Mouse (Mus musculus) bone marrow, adult 2 months (tissue): ENCODE data around the gene Lasp1. TPM values are rescaled to one million over a fixed set of nuclear protein-coding genes. Genes with fewer than 3 reads are reported as not detected.

ENCODE experiments used
- H3K27ac ChIP-seq: fragments of 200-500 bp; 2 replicates; pipeline ENCODE4 v1.5.1; 2012; ENCODE audit warnings: low read depth, mild to moderate bottlenecking, control low read depth, inconsistent platforms, low read length; ENCODE audit not compliant: control insufficient read depth, poor library complexity, insufficient read depth
- H3K4me1 ChIP-seq: fragments of 200-500 bp; 2 replicates; pipeline ENCODE4 v1.6.1; 2011; ENCODE audit warnings: low read length; ENCODE audit not compliant: control insufficient read depth, insufficient read depth
- H3K4me3 ChIP-seq: fragments of 200-500 bp; replicated peaks from 2 replicates; pipeline ENCODE3; 2011; ENCODE audit warnings: mild to moderate bottlenecking, low read depth, low read length, control low read depth; ENCODE audit not compliant: control insufficient read depth
- CTCF ChIP-seq: fragments of 200-500 bp; IDR thresholded peaks from 2 replicates; pipeline ENCODE4 v1.5.1; 2011; ENCODE audit warnings: low read length, control low read depth; ENCODE audit not compliant: control insufficient read depth, insufficient read depth
- POLR2A ChIP-seq: fragments of 200-500 bp; IDR thresholded peaks from 2 replicates; pipeline ENCODE4 v1.6.1; 2011; ENCODE audit warnings: low read depth, mild to moderate bottlenecking, control low read depth, low read length, borderline replicate concordance; ENCODE audit not compliant: control insufficient read depth
- WGBS: fragments of 180-500 bp; shearing (Covaris S2); methylation state at CpG from one replicate; pipeline ENCODE4 v1.1.7; 2018; 5-methylcytosine and 5-hydroxymethylcytosine counted together
- polyA plus RNA-seq: library from polyadenylated mRNA; stranded (reverse); fragments of >200 nt; gene quantifications from 2 replicates; pipeline ENCODE4 v1.2.4, GENCODE M21; 2011; ENCODE audit warnings: low replicate concordance; ENCODE audit not compliant: missing spikeins, insufficient read depth, insufficient read length

The Lasp1 gene
- polyA plus RNA-seq, 1 experiment = 99.2 TPM

DNA sequence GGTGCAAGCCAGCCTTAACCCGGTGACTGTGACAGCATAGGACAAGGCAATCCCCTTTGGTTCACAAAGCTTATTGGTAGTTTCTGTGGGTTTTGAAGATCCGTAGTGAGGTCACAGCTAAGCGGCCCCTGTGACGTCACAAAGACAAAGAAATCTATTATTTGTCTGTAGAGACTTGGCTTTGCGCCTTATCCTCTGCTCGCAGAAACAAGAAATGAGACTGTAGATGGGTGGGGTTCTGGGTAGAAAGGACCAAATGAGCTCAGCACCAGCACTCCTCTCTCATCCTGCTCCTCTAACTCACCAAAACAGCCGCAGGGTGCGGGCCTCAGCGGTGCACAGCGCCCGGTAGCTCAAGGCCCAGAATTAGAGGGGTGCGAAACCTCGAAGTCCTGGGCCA is 23.6 kb upstream of the Lasp1 start:
- H3K4me3 ChIP-seq = no peak overlapping the region
- WGBS = 84% methylated on average over 13 of the region's 13 CpGs
- TF ChIP-seq POLR2A (no peak), CTCF (no peak)
- no peaks in the 10 kb centered on the region for H3K4me1 ChIP-seq
- no peak overlapping the region for H3K27ac ChIP-seq

DNA sequence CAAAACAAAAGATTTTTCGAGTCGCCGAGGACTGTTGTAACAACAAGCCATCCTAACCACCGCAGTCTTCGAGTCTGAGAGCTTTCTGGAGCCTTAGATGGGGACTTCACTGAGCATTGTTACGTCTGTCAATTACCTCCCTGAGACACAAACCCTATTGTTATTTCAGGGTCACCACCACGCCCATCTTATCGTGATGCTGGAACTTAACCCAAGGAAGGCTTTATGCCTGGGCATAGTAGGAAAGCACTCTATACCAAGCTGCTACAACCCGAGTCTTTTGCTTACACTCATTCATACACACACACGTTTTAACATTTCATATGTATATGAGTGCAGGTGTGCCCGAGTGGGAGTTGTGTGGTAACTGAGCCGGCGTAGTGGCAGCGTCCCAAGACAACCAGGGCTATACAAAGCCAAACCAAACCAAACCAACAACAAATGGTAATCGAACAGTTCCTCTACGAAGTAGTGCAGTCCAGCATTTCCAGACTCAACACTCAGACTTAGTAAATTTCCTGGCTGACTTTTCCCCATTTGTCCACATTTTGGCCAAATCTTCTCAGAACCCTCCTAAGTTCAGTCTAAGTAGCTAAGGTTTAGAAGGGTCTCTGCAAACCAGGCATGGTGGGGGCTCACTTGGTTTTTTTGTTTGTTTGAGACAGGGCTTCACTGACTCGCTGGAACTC is 22.8 kb upstream of the Lasp1 start, which contains the start of gene 1700001P01Rik:
TSS of gene 1700001P01Rik (minus strand) at position 111 of the 689 bp plus-strand sequence.
- H3K27ac ChIP-seq = no peak within 1 kb of the TSS
- no peak for TF ChIP-seq POLR2A
- TF ChIP-seq CTCF = no peak
- H3K4me3 ChIP-seq = no peak within 1 kb of the TSS
- WGBS = 74% methylated on average over 17 of the region's 17 CpGs
- no peaks in the 10 kb centered on the region for H3K4me1 ChIP-seq

DNA sequence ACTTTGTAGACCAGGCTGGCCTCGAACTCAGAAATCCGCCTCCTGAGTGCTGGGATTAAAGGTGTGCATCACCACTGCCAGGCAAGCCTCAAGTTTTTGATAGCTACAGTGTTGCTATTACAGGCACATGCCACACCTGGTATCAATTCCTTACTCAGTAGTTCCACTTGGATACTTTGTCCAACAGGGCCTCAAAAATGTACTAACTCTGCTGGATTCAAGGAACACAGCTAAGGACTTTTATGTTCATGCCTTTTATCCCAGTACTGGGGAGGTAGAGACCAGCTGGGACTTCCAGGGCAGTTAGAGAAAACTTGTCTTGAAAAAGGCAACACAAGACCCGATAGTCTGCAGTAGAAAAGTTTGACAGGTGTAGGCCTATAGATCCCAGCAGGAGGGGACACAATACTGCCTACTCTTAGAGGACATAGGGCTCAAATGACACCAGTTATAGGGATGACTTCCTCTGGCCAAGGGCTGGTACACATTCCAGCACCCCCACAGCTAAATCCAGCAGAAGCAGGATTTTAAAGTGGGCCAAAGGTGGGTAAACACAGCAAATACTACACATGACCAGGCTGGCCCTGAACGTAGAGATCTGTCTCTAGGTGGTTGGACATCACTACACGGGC is 22.2 kb upstream of the Lasp1 start:
- Histone ChIP-seq H3K4me1 (no peaks in the 10 kb centered on the region), H3K4me3 (no peak overlapping the region), H3K27ac (no peak overlapping the region)
- WGBS = 82% methylated on average over 5 of the region's 5 CpGs
- TF ChIP-seq POLR2A (no peak), CTCF (no peak)

DNA sequence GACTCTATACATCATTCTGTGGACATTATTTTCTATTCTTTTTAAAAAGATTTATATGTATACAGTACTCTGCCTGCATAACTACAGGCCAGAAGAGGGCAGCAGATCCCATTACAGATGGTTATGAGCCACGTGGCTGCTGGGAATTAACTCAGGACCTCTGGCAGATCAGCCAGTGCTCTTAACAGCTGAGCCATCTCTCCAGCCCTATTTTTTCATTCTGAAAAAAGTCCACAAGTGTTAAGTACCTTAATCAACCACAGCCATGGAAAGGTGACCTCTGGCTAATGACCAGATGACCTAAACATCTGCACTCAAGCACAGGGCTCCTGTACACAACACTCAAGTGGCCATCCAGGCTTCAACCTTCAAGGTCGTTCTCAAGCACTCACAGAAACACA is 21.7 kb upstream of the Lasp1 start:
- TF ChIP-seq POLR2A (no peak), CTCF (0 out of 2 replicates have a peak, but pooled peaks have one; percentile 3)
- Histone ChIP-seq H3K4me1 (no peaks in the 10 kb centered on the region), H3K4me3 (no peak overlapping the region), H3K27ac (no peak overlapping the region)
- 50% methylated on average over 2 of the region's 2 CpGs for WGBS

DNA sequence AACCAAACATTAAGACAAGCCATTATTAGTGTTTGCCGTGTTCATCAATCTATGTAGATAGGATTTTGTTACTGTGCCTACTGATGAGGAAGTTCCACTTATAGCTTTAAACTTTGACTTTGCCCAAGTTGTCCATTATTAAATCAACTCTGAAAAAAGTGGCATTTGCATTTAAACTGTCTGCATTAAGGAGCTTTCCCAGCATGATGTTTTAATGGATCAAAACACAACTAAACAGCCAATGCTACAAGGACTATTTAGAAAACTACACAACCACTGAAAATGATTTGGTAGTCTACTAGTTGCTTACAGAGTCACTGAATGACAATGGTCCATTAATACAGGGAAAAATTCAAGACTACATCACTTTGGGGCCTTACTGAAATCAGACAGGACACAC is 19.9 kb upstream of the Lasp1 start:
- no peak for TF ChIP-seq CTCF
- no peak for TF ChIP-seq POLR2A
- Histone ChIP-seq H3K27ac (no peak overlapping the region), H3K4me3 (no peak overlapping the region), H3K4me1 (no peaks in the 10 kb centered on the region)
- WGBS = 88% methylated on average over 1 of the region's 1 CpGs

DNA sequence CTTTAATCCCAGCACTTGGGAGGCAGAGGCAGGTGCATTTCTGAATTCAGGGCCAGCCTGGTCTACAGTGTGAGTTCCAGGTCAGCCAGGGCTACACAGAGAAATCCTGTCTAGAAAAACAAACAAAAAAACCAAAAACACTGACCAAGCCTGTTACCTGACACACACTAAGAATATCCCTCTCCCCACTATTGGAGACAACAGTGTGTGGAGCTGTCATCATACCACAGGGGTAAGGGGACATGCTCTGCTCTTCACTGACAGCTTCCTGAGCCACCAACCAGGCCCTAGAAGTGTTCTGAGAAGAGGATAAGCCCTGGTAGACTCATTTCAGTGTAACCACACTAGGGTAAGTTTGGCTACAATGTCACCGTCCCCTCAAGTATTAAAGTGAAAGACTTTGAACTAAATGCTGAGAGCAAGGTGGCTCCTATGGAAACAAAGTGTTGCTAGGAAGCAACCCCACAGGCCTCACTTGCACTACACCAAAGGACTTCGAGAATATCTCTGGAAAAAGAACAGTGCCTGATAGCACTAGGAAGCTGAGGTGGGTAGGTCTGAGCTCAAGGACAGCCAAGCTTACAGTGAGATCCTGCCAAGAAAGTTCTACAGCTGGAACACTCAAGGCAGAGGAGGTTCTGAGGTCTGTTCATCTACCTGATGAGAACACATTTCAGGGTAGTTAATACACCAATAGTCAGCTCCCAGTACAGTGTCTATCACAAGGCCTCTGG is 18.7 kb upstream of the Lasp1 start:
- Histone ChIP-seq H3K4me1 (no peaks in the 10 kb centered on the region), H3K27ac (no peak overlapping the region), H3K4me3 (no peak overlapping the region)
- 46% methylated on average over 2 of the region's 2 CpGs for WGBS
- no peak for TF ChIP-seq POLR2A
- no peak for TF ChIP-seq CTCF

DNA sequence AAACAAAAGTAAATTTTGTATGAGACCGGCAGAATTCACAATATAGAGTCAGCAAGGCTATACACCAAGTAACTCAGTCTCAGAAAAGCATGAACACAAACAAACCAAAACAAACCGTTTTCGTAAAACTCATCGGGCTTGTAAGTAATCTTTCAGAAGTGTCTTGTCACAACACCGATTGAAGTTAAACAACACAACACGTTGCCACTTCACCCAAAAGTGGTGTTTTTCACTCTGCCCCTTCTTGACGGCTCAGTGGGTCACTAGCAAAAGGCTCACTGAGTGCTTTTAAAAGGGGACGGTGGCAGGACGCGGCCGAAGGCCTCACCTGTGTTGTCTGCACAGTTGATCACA is 17.3 kb upstream of the Lasp1 start:
- H3K27ac ChIP-seq = peak overlapping the region; percentile 68
- TF ChIP-seq POLR2A = no peak
- WGBS = under 1% methylated on average over 11 of the region's 11 CpGs
- H3K4me3 ChIP-seq = peak overlapping the region; percentile 91
- H3K4me1 ChIP-seq = no peaks in the 10 kb centered on the region

DNA sequence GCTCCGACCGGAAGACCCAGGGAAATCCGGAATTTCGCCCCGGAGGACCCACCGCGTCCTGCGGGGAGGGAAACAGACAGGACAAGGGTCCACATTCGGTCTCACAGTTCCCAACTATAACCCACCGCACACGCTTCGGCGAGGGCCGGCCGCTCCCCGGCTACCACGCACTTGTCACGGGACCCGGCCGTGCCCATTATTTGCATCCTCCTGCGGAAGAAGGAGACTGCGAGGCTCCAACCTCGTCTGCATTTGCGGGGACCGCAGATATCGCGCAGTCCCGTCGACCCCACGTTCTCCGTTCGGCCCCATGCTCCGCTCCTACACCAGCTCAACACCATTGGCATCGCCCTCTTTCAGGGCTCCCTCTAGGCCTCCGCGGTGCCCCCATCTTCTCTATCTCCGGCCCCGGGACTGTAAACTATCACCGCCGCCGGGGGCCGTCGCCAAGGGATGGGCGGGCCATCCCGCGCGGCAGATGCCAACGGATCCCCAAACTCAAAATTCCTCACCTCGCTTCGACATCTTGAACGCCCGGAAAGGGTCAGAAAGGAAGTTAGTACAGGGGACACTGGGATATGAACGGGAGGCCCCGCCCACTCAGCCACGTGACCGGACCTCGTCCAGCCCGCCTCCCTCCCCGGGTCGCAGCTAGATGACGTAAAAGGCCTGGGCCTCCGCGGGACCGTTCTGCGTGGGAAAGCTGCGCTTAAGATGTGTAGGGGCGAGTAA is 16.8 kb upstream of the Lasp1 start, which contains the start of gene Rpl23:
TSS of gene Rpl23 (minus strand) at position 606 of the 732 bp plus-strand sequence.
- under 1% methylated on average over 67 of the region's 67 CpGs for WGBS
- peak within 1 kb of the TSS; percentile 68 for H3K27ac ChIP-seq
- H3K4me3 ChIP-seq = peak within 1 kb of the TSS; percentile 91
- TF ChIP-seq CTCF (0 out of 2 replicates have a peak, but pooled peaks have one; percentile 4), POLR2A (peak; percentile 72; the same call in 1 of the 2 replicates)
- H3K4me1 ChIP-seq = no peaks in the 10 kb centered on the region
